Mouse (Mus musculus) gastrocnemius, adult 18-20 months (tissue): Measurements from ENCODE around the gene Pld1. TPM values are rescaled to one million over a fixed set of nuclear protein-coding genes. Genes with fewer than 3 reads are reported as not detected.
A peak's percentile ranks its signal among the peaks of the same experiment; 100 is the strongest.

Experiments used
- DNase-seq: peaks from one replicate; pipeline ENCODE4 v3.0.0; 2021; ENCODE audit warnings: low spot score
- total RNA-seq, 2 experiments: library from RNA; stranded (reverse); gene quantifications; 2 replicates each; pipeline ENCODE4 v1.2.3; 2021

Pld1 gene
- total RNA-seq, 2 experiments from 2014 or later = 4.4 to 5.4 TPM

GRCm38 (mm10) chr3:28041236-28041635 is 102.7 kb downstream of the Pld1 start:
- no peak for DNase-seq

GRCm38 (mm10) chr3:28042366-28042765 is 103.9 kb downstream of the Pld1 start:
- no peak for DNase-seq

- no peak for DNase-seq
These were observed 109.1 kb downstream of the Pld1 start for GRCm38 (mm10) chr3:28047599-28047998.

GRCm38 (mm10) chr3:28049526-28049925 is 111.0 kb downstream of the Pld1 start:
- DNase-seq = no peak

DNA sequence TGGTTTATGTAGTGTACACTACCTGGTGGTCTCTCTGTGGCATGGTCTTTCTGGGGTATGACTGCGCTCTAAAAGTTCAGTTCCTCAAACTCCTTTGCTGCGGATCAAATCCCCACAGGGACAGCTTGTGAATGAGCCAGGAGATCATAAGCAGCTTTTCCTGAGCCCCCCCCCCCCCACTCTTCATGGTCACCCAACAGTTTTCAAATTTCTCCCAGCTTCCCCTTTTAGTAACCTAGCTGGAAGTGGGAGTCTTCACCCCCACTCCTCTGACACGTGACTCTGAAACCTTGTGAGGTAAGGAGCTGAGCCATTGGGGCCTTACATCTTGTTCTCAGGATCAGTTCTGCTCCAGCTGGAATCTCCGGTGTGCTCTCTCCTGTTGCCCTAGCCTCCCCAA is 114.6 kb downstream of the Pld1 start:
- DNase-seq = no peak

DNA sequence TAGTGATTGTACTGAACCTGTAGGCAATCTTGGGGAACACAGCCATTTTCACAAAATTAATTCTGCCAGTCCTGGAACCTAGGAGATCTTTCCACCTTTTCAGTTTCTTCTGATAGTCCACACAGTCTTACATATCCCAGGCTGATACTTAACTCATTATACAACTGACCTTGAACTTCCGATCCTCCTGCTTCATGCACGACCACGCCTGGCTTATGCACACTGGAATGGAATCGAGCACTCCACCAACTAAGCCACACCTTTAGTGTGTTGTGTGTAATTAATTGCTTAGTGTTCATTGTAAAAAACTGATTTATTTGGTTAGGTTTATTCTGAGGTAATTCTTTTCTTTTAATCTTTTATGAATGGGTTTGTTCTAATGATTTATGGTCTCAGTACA is 122.2 kb downstream of the Pld1 start:
- no peak for DNase-seq

GRCm38 (mm10) chr3:28061155-28061554 is 122.7 kb downstream of the Pld1 start:
- DNase-seq = no peak

GRCm38 (mm10) chr3:28079211-28079610 is 140.7 kb downstream of the Pld1 start:
- DNase-seq = no peak

GRCm38 (mm10) chr3:28080116-28080515 is 141.6 kb downstream of the Pld1 start:
- peak; percentile 25 for DNase-seq

DNA sequence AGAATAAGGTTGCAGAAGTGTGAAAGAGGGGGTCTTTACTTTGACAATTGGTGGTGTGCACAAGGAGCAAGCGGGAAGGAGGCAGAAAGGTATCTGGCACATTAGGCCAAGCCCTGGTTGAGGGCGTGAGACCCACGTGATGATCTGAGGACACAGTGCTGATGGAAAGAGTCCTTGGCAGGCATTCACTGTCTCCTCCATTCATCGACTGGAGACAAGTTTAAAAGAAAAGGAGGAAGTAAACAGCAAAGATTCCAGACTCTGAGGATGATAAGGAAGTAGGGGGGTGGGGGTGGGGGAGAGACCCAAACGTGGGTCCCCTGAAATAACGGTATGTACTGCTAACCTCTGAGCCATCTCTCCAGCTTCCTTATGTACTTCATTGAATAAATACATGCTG is 142.5 kb downstream of the Pld1 start:
- no peak for DNase-seq

GRCm38 (mm10) chr3:28083218-28083617 is 144.7 kb downstream of the Pld1 start:
- no peak for DNase-seq

GRCm38 (mm10) chr3:28084281-28084680 is 145.8 kb downstream of the Pld1 start:
- no peak for DNase-seq

DNA sequence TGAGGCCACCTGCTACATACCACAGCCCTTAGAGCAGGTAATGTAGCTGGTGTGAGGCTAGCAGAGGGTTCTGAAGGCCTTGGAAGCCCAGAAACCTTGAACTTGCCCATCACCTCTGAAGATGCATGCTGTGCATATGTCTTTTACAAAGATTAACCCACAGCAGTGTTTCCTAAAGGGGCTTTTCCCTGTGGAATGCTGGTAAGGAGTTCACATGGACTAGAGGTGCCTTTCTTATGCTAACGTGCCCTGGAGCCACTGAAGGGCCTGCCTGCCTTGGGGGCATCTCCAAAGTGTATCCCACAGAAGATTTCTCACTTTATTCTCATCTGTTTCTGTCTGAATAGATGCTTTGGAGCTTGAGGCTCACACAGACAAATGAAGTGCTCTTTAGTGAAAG is 152.8 kb downstream of the Pld1 start:
- DNase-seq = no peak

GRCm38 (mm10) chr3:28091741-28092140 is 153.2 kb downstream of the Pld1 start:
- DNase-seq = no peak

DNA sequence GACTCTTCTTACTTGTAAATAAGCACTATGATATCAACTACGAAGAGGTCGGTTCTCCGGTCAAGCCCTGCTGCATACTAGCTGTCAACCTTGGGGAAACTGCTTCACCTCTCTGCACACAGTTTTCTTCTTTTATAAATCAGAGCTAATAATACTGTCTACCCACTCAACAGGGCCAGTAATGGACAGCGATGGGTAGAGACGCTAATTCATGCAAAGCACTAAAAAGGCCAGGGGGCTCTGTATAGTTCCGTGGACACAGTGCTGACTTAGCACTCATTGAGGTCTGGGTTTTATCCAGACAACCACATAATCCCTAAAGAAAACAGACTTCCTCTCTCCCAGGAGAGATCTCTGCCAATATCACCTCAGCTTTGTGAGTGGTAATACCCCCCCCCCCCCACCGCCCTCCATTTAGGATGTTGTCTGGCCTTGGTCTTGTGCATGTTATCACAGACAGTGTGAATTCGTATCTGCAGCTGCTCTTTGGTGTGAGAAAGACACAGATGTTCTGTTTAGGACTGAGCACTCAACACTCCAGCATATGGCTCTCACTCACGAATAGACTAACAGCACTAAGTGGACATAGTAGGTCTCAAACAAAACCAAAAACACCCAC is 155.3 kb downstream of the Pld1 start:
- DNase-seq = no peak

GRCm38 (mm10) chr3:28095451-28095850 is 157.0 kb downstream of the Pld1 start:
- no peak for DNase-seq

GRCm38 (mm10) chr3:28099175-28099574 is 160.7 kb downstream of the Pld1 start:
- DNase-seq = no peak

GRCm38 (mm10) chr3:28104992-28105391 is 166.5 kb downstream of the Pld1 start:
- peak; percentile 31 for DNase-seq

GRCm38 (mm10) chr3:28107446-28108004 is 169.0 kb downstream of the Pld1 start:
- DNase-seq = peak; percentile 55

GRCm38 (mm10) chr3:28111516-28111915 is 173.0 kb downstream of the Pld1 start:
- peak; percentile 47 for DNase-seq

- DNase-seq = no peak
These were observed 175.4 kb downstream of the Pld1 start for GRCm38 (mm10) chr3:28113881-28114280.

- peak; percentile 7 for DNase-seq
These were observed 203.2 kb downstream of the Pld1 start for GRCm38 (mm10) chr3:28141716-28142115.

DNA sequence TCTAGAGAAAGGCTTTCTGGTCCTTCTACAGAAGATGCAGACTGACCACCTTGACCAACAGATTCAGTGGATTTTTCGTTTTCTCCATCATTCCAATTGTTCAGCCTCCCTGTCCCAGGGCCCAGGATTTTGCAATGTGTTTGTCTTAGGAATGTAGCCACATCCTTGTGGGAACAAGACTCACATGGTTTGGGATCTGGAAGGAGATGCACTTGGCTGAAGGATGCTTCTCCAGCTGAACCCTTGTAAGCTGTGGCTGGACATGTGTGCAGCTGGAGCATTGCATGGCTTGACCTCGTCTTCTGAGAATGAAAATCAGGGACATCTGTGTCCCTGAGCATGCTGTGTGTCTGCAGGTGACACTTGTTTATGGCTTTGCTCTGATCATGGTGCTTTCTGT is 203.6 kb downstream of the Pld1 start:
- peak; percentile 64 for DNase-seq

DNA sequence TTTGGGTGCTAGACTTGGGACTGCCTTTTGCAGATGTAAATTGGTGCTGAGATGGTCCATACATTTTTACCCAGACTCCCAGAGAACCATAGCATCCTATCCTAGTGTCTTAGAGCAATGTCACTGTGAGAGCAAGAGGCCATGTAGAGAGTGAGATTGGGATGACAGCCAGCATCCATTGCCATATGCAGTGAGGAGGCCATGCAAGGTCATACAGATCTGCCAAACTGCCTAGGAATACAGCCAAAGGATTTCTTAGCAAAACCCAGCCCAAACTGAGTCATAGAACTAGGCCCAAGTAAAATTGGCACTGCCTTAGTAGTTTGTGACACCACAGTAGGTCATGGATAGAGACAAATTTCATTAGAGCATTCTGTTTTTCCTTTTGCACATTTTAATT is 206.2 kb downstream of the Pld1 start:
- DNase-seq = peak; percentile 72
